Mouse (Mus musculus): Measurements from ENCODE around the gene Zfp511. TPM values are rescaled to one million over a fixed set of nuclear protein-coding genes. Genes with fewer than 3 reads are reported as not detected.

Gene Zfp511
- total RNA-seq (2023) = 10 to 100 TPM; 34.5 to 36.2 TPM

DNA sequence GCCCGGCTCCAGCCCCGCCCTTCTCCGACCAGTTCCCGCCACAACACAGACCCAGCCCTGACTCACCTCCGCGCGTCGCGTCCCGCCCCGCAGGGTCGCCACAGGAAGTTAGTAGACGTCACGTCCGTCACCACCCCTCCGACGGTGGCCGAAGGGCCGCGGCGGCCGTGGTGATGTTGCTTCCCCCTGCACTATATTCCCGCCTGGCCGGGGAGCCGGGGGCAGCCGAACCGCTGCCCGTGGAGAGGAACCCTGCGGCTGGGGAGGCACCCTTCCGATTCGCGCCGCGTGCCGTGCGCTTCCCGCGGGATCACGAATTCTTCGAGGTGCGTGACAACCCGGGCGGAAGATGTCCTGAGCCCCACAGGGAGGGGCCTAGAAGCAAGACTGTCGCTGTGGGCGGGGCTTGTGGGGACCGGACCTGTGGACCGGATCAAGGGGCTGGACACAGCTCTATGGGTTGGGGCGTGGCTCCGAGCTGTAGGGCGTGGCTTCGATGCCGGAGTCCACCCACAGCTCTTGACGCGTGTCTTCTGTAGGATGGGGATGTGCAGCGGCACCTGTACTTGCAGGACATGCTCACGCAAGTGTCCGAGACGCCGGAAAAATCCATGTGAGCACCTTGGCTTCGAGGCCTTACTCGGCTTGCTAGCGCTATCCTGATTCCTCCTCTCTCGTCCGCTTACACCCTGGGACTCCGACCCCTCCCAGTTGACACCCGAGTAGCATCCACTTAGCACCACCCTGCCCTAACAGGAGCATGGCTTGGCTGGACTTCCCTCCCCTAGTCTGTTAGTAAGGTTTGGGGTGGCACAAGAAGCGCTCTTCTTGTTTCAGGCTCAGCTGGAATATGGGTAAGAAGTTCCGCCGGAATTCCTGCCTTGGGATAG is at the start of gene Zfp511, which contains the start of gene Tubgcp2:
Gene Zfp511 (plus strand): TSS at position 111 of the 890 bp plus-strand sequence.
Gene Tubgcp2 (minus strand): TSS at position 389 of the 890 bp plus-strand sequence.

DNA sequence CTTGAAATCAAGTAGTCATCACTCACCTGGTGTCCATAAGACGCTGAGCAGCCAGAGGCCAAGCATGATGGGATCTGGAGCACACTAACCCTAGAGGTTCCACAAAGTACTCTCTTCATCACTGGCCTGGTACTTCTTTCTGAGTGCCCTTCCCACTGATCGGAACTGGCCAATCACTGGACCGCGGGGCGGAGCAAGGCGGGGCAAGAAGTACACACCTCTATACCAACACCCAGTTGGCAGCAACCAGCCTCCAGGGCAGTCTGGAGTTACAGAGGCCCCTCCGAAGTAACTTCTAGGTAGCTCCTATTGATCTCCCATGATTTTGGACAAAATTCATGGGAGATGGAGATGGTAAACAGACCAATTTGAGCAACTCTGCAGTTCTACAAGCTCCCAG is 43.8 kb upstream of the Zfp511 start, which contains the start of gene Adam8:
Gene Adam8 (minus strand): TSS at position 157 of the 400 bp plus-strand sequence.

DNA sequence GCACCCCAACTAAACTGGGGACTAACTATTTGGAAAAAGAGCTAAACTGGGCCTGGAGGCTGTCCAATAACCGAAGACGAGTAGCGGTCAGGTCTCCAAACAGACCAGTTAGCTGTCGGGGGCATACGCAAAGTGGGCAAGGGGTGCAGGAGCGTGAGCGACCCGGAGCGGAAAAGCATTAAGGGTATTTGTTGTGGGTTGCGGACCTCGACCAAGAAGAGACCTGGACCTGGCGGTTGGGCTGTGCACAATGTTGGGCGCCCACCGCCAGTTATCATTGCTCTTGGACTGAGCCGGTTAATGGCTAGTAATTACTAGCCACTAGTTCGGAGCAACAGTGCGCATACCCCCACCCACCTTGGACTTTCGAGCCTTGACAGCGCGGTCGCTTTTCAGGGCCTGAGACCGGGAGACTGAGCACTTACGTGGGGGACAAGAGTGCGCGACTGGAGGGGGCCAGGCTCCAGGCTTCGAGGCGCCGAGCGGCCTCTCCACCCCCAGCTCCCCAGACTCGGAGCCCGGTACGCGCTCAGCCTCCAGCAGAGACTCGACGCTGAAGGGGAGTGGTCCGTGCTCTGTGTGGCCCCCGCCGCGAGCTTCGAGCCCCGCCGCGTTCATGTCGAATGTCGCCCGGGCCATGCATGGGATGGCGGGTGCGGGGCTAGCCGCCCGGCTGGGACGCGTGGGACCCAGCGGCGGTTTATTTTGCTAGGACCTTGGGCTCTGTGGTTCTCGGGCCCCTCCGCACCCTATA is 12.3 kb downstream of the Zfp511 start, which contains the start of gene Msx3:
Gene Msx3 (minus strand): TSS at position 729 of the 754 bp plus-strand sequence.

DNA sequence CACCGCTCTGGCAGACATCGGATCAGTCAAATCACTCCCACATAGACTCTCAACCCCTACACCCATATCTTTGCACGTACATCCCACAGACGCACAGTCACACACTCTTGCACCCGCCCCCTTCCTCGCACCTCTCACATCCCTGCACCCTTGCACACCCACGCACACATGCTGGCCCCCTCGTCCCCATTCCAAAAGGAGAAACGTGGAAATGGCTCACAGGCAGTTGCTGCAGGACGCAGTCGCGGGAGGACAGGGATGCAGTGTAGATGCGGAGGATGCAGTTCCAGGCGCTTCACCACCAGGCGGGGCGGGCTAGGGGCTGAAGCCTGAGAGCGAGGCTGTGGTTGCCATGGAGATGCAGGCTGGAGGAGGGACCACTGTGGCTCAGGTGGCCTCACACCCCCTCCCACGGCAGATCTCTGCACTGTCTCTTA is 46.1 kb downstream of the Zfp511 start, which contains the start of gene Caly:
Gene Caly (minus strand): TSS at position 307 of the 437 bp plus-strand sequence.

Other genes starting within 250 kb of the Zfp511 start
- not detected for gene Adgra1, start 202.2 kb upstream of the Zfp511 start, total RNA-seq (2023)
- not detected for gene Kndc1, start 141.7 kb upstream of the Zfp511 start, total RNA-seq (2023)
- 1 to 10 TPM; 1.2 to 1.6 TPM for gene Utf1, start 92.6 kb upstream of the Zfp511 start, total RNA-seq (2023)
- not detected for gene 6430531B16Rik, start 57.6 kb upstream of the Zfp511 start, total RNA-seq (2023)
- gene Adam8, start 43.8 kb upstream of the Zfp511 start, total RNA-seq (2023) = 1 to 10 TPM; 5.3 to 6.2 TPM
- 10 to 100 TPM; 35.2 to 37.0 TPM for gene Tubgcp2, start 278 bp downstream of the Zfp511 start, total RNA-seq (2023)
- not detected for gene Msx3, start 12.7 kb downstream of the Zfp511 start, total RNA-seq (2023)
- not detected for gene Caly, start 46.2 kb downstream of the Zfp511 start, total RNA-seq (2023)
- not detected for gene Prap1, start 57.0 kb downstream of the Zfp511 start, total RNA-seq (2023)
- 10 to 100 TPM; 10.8 to 11.7 TPM for gene Fuom, start 66.0 kb downstream of the Zfp511 start, total RNA-seq (2023)
- gene Paox, start 79.4 kb downstream of the Zfp511 start, total RNA-seq (2023) = 1 to 10 TPM; 5.7 to 6.3 TPM
- 10 to 100 TPM; 33.6 to 34.2 TPM for gene Echs1, start 80.1 kb downstream of the Zfp511 start, total RNA-seq (2023)
- gene Mtg1, start 101.2 kb downstream of the Zfp511 start, total RNA-seq (2023) = 10 to 100 TPM; 17.5 to 26.8 TPM
- not detected for gene Sprn, start 118.5 kb downstream of the Zfp511 start, total RNA-seq (2023)
- gene Olfr522, start 128.4 kb downstream of the Zfp511 start, total RNA-seq (2023) = not detected
- gene Olfr523, start 136.8 kb downstream of the Zfp511 start, total RNA-seq (2023) = not detected
- not detected for gene Olfr524, start 169.6 kb downstream of the Zfp511 start, total RNA-seq (2023)
- gene Cd163l1, start 181.9 kb downstream of the Zfp511 start, total RNA-seq (2023) = 1 to 10 TPM in 1 of 2 experiments, under 1 TPM in 1; 0.86 to 2.6 TPM
- gene 5830411N06Rik, start 210.9 kb downstream of the Zfp511 start, total RNA-seq (2023) = 1 to 10 TPM; 3.6 to 4.5 TPM